Mouse (Mus musculus) brain, adult 2 months (tissue): ENCODE results near the gene Mylk2.

Source experiments
- DNase-seq: peaks from one replicate; pipeline ENCODE4 v3.0.0; 2011; ENCODE audit warnings: low read depth, low spot score

The Mylk2 gene

GRCm38 (mm10) chr2:152914310-152915120, 3.4 kb downstream of the Mylk2 start:
- DNase-seq = peak; percentile 91

- DNase-seq = no peak
These were observed 4.3 kb downstream of the Mylk2 start for GRCm38 (mm10) chr2:152915453-152915852.

GRCm38 (mm10) chr2:152916111-152916510, 5.0 kb downstream of the Mylk2 start:
- no peak for DNase-seq

GRCm38 (mm10) chr2:152917671-152918070, 6.5 kb downstream of the Mylk2 start:
- no peak for DNase-seq

GRCm38 (mm10) chr2:152922376-152922775, 11.2 kb downstream of the Mylk2 start:
- DNase-seq = no peak

- DNase-seq = peak; percentile 75
These were observed 12.5 kb downstream of the Mylk2 start for GRCm38 (mm10) chr2:152923621-152924020.

- DNase-seq = no peak
These were observed 13.0 kb downstream of the Mylk2 start for GRCm38 (mm10) chr2:152924128-152924527.

- no peak for DNase-seq
These were observed 13.4 kb downstream of the Mylk2 start for GRCm38 (mm10) chr2:152924543-152924942.

- no peak for DNase-seq
These were observed 14.2 kb downstream of the Mylk2 start for GRCm38 (mm10) chr2:152925189-152925872.

- DNase-seq = no peak
These were observed 15.7 kb downstream of the Mylk2 start for GRCm38 (mm10) chr2:152926896-152927295.

- DNase-seq = peak; percentile 41
These were observed 16.2 kb downstream of the Mylk2 start for GRCm38 (mm10) chr2:152927371-152927770.

GRCm38 (mm10) chr2:152928219-152928987, 17.3 kb downstream of the Mylk2 start:
- no peak for DNase-seq

- no peak for DNase-seq
These were observed 17.8 kb downstream of the Mylk2 start for GRCm38 (mm10) chr2:152928988-152929370.

GRCm38 (mm10) chr2:152930276-152930675, 19.1 kb downstream of the Mylk2 start:
- DNase-seq = no peak

GRCm38 (mm10) chr2:152931456-152932160, 20.5 kb downstream of the Mylk2 start:
- peak; percentile 37 for DNase-seq

- no peak for DNase-seq
These were observed 21.9 kb downstream of the Mylk2 start, which contains the start of gene Foxs1 for GRCm38 (mm10) chr2:152933048-152933447. Gene Foxs1, minus strand, starts transcription at chr2:152933208.

- DNase-seq = peak; percentile 60
These were observed 22.5 kb downstream of the Mylk2 start for GRCm38 (mm10) chr2:152933614-152934013.

GRCm38 (mm10) chr2:152939846-152940245, 28.7 kb downstream of the Mylk2 start:
- DNase-seq = peak; percentile 41

- no peak for DNase-seq
These were observed 30.0 kb downstream of the Mylk2 start for GRCm38 (mm10) chr2:152941106-152941505.

- DNase-seq = no peak
These were observed 30.6 kb downstream of the Mylk2 start for GRCm38 (mm10) chr2:152941776-152942175.

- DNase-seq = peak; percentile 38
These were observed 31.9 kb downstream of the Mylk2 start for GRCm38 (mm10) chr2:152942898-152943515.
